Mouse (Mus musculus) splenic B cell, adult 2 months (primary cell): ENCODE data around the gene Med17.
"Not testable (repeated sequence)": the region's sequence is repeated elsewhere in the genome, so short reads cannot be mapped to it uniquely, and the experiment has no call there.

ENCODE experiments used
- DNase-seq: peaks from one replicate; pipeline ENCODE4 v3.0.0-alpha.2; 2011; ENCODE audit warnings: low read depth, low spot score
- H3K27me3 ChIP-seq: 2 replicates; pipeline ENCODE4 v1.6.1; 2012; ENCODE audit warnings: mild to moderate bottlenecking, low read length, moderate library complexity, mixed read lengths; ENCODE audit not compliant: control insufficient read depth, poor library complexity, insufficient read depth, severe bottlenecking
- H3K36me3 ChIP-seq: 2 replicates; pipeline ENCODE4 v1.6.1; 2012; ENCODE audit warnings: mild to moderate bottlenecking, low read length, moderate library complexity, mixed read lengths; ENCODE audit not compliant: control insufficient read depth, poor library complexity, insufficient read depth, severe bottlenecking

Gene Med17

GRCm38 (mm10) chr9:15302881-15303280 is 23.1 kb upstream of the Med17 start:
- Histone ChIP-seq H3K27me3 (no peaks in the 10 kb centered on the region), H3K36me3 (no peaks in the 10 kb centered on the region)
- no peak for DNase-seq

GRCm38 (mm10) chr9:15302006-15302405 is 22.3 kb upstream of the Med17 start:
- H3K36me3 ChIP-seq, DNase-seq, H3K27me3 ChIP-seq: not testable (repeated sequence)

DNA sequence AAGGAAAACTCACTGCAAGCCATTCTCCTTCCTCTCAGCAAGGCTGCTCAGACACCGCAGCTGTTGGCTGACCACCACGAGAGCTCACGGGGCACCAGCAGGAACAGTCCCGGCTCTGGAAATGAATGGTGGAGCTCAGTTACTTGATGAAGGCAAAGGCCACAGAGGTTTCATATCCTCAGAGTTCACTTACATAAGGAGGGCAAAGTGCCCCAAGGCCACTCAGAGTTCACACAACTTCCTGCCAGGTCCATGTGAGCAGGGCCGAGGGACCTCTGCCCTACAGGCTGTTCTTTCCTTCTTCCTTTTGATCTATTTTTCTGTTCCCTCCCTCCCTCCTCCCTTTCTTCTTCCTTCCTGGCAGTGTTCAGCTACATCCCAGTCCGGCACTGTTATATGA is 21.7 kb upstream of the Med17 start:
- H3K27me3 ChIP-seq, result no peaks in the 10 kb centered on the region
- DNase-seq, result peak; percentile 9

GRCm38 (mm10) chr9:15300056-15300455 is 20.3 kb upstream of the Med17 start:
- no peaks in the 10 kb centered on the region for H3K27me3 ChIP-seq

More for the DNA sequence above, 21.7 kb upstream of the Med17 start:
- no peaks in the 10 kb centered on the region for H3K36me3 ChIP-seq

GRCm38 (mm10) chr9:15298451-15298850 is 18.7 kb upstream of the Med17 start:
- H3K27me3 ChIP-seq, result no peaks in the 10 kb centered on the region
- no peaks in the 10 kb centered on the region for H3K36me3 ChIP-seq
- no peak for DNase-seq

More at GRCm38 (mm10) chr9:15300056-15300455, 20.3 kb upstream of the Med17 start:
- no peaks in the 10 kb centered on the region for H3K36me3 ChIP-seq
- no peak for DNase-seq

GRCm38 (mm10) chr9:15297112-15297511 is 17.4 kb upstream of the Med17 start:
- DNase-seq, result no peak
- H3K27me3 ChIP-seq, result no peaks in the 10 kb centered on the region
- no peaks in the 10 kb centered on the region for H3K36me3 ChIP-seq

DNA sequence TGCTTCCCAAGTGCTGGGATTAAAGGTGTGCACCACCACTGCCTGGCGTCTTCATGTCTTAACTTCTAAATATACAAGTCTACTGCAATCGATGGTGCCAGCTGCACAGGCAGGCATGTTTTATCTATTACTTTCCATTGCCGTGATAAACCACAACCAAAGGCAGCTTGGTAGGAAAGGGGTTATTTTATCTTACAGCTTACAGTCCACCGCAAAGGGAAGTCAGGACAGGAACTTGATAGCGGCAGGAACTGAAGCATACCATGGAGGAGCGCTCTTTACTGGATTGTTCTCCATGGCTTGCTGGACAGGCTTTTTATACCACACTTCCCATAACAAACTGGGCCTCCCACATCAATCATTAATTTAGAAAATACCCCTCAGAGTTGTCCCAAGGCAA is 9.5 kb upstream of the Med17 start:
- no peaks in the 10 kb centered on the region; the same call in 1 of the 2 replicates for H3K36me3 ChIP-seq
- DNase-seq, result no peak
- H3K27me3 ChIP-seq, result no peaks in the 10 kb centered on the region

DNA sequence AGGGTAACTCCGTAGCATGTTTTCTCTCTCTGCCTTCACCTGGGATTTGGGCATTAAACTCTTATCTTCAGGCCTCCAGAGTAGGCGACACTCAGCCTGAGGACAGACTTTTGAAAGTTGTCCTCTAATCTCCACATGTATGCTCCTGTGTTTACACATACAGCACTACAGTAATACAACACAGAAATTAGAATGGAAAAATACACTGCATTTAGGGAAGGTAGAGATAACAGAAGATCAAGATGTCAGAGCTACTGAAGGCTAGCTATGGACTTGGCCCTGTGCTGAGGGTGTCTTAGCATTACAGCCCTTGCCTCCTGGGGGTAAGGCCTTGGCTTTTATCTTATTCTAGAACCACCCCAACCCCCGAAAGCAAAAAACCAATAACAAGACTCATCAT is 8.7 kb upstream of the Med17 start:
- DNase-seq, result no peak
- Histone ChIP-seq H3K27me3 (no peaks in the 10 kb centered on the region), H3K36me3 (no peaks in the 10 kb centered on the region; the same call in 1 of the 2 replicates)

DNA sequence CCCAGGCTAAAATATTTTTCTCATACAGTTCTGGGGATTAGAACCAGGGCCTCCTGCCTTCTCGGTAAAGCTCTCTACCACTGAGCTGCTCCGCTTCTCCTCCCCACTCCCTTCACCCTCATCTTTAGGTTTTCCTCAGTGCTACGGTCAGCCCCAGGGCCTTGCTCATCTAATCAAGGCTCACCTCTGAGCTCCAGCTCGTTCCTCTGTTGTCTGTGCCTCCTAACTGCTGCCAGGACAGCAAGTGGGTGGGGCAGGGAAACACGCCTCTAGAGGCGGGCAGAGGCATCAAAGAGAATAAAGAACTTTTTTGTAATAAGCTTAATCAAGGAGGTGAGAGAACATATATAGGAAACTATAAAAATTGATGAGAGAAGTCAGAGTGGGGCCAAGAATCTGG is 8.1 kb upstream of the Med17 start:
- DNase-seq, result no peak
- H3K27me3 ChIP-seq, result no peaks in the 10 kb centered on the region
- H3K36me3 ChIP-seq, result no peaks in the 10 kb centered on the region; the same call in 1 of the 2 replicates

GRCm38 (mm10) chr9:15285443-15285842 is 5.7 kb upstream of the Med17 start:
- H3K36me3 ChIP-seq, result no peaks in the 10 kb centered on the region; the same call in 1 of the 2 replicates
- DNase-seq, result peak; percentile 22
- no peaks in the 10 kb centered on the region for H3K27me3 ChIP-seq

DNA sequence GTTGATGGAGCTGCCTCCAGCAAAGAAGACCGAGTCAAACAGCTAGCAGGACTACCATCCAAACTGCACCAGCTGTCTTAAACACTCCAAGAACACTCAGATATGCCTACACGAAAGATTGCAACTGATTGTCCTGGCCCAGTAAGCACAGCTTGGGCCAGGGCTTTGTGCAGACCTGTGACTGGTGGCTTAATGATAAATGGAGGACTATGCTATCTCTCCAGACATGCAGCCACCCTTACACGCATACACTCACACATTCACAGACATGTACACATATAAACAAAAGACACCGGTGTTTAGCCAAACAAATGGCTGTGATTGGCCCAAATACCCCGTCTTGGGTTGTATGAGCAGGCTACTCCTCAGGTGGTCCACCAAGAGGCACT is 754 bp upstream of the Med17 start:
- Histone ChIP-seq H3K27me3 (no peaks in the 10 kb centered on the region), H3K36me3 (peaks cover 5% of the 10 kb centered on the region; the same call in 1 of the 2 replicates)
- DNase-seq, result no peak

DNA sequence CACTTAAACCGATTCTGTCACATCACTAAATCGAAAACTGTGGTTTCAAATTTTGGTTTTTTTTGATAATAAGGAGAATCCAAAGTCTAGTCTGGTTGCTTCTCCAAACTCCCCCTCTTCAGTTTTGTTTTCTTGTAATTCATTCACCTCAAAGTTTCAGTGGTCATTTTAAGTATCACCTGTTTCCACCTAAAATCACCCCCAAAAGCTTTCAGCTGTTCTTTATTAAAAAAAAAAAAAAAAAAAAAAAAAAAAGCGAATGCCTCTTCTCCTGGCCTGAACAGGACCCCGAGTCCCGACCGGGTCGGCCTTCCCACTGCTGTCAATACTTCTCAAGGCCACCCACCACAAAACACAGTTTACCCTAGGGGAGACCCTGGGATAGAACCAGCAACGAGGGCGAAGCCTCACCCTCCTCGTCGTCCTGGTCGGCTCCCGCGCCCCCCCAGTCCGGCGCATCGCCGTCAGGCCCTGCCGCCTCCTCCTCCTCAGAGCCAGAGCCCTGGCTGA is 537 bp downstream of the Med17 start:
- Histone ChIP-seq H3K27me3 (no peaks in the 10 kb centered on the region), H3K36me3 (peaks cover 8% of the 10 kb centered on the region)
- no peak for DNase-seq

DNA sequence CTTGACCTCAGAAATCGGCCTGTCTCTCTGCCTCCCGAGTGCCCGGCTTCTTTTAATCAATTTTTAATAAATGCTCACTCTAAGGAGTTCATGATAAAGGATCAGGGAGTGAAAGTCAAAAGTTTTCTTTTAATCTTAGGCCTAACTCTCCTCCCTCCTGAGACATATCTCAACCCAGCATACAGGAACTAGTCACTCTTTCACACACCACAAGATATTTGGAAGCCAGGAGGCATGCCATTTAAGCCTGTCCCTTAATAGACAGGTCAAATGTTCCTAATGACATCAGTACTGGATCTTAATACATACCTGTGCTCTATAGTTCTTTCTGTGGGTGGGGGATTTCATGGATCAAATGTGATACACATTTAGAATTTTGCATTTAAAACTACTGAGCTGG is 1.4 kb downstream of the Med17 start:
- no peaks in the 10 kb centered on the region for H3K27me3 ChIP-seq
- H3K36me3 ChIP-seq, result peaks cover 16% of the 10 kb centered on the region
- no peak for DNase-seq

- no peaks in the 10 kb centered on the region for H3K27me3 ChIP-seq
- H3K36me3 ChIP-seq, result peaks cover 21% of the 10 kb centered on the region
- no peak for DNase-seq
Observed at GRCm38 (mm10) chr9:15276855-15277254, 2.9 kb downstream of the Med17 start.

DNA sequence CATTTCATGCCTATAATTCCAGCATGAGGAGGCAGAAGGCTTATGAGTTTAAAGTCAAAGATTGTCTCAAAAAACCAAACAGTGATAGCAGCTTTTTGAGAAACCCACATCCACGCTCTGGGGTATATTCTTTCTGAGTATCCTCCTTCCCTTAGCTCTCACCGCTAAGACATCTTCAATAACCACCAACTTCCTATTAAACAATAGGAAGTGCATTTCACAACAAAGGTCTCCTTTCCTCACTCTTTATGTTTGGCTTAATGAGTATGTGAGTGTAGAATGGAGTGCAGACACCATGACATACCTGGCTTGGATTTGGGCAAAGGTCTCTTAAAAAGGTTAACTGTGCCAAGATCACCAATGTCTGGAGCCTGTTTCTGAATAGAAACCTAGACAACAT is 5.8 kb downstream of the Med17 start:
- H3K27me3 ChIP-seq, result no peaks in the 10 kb centered on the region
- peaks cover 28% of the 10 kb centered on the region for H3K36me3 ChIP-seq

DNA sequence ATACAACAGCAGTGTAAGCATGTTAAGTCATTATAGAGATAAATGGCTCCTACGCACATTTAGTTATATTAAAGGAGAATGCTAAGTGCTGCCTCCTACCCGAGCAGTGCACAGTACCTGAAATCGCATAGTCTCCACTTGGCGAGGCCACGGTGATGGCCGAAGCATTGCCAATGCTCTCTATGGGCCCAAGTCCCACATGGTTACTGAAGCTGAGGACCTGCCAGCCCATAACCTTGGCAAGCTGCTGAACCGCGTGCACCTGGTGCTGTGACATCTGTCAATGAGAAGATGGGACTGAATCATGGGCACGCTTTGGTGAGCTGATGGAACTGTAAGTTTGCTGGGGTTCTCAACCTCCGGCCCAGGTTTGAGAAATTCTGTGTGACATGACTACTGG is 16.2 kb downstream of the Med17 start:
- no peak for DNase-seq
- Histone ChIP-seq H3K27me3 (no peaks in the 10 kb centered on the region), H3K36me3 (peaks cover 13% of the 10 kb centered on the region; the same call in 1 of the 2 replicates)

More for the DNA sequence above, 5.8 kb downstream of the Med17 start:
- DNase-seq, result no peak
